Mouse (Mus musculus): ENCODE data around the gene Calcoco1. TPM values are rescaled to one million over a fixed set of nuclear protein-coding genes. Genes with fewer than 3 reads are reported as not detected.

Gene Calcoco1
- total RNA-seq, 2 experiments from 2014 or later, result 11.3 to 12.6 TPM

Other genes starting within 250 kb of the Calcoco1 start
- gene Gm10337, start 218.5 kb downstream of the Calcoco1 start, total RNA-seq (2014; fragmentation: Nextera tagmentation), result not detected in 2 replicates
- gene Gm10337, start 218.5 kb downstream of the Calcoco1 start, total RNA-seq (2017), result not detected in 2 replicates
- gene Map3k12, start 205.1 kb downstream of the Calcoco1 start, total RNA-seq (2014; fragmentation: Nextera tagmentation), result 0.39 TPM in 1 of 2 replicates, not detected in the other
- 0.14 and 0.15 TPM in 2 replicates for gene Map3k12, start 205.1 kb downstream of the Calcoco1 start, total RNA-seq (2017)
- gene Tarbp2, start 204.0 kb downstream of the Calcoco1 start, total RNA-seq (2014; fragmentation: Nextera tagmentation), result 37.4 and 40.7 TPM in 2 replicates
- gene Tarbp2, start 204.0 kb downstream of the Calcoco1 start, total RNA-seq (2017), result 17.0 and 19.7 TPM in 2 replicates
- 5.1 and 8.2 TPM in 2 replicates for gene Npff, start 197.2 kb downstream of the Calcoco1 start, total RNA-seq (2014; fragmentation: Nextera tagmentation)
- 0.89 and 3.4 TPM in 2 replicates for gene Npff, start 197.2 kb downstream of the Calcoco1 start, total RNA-seq (2017)
- gene Gm28047, start 97.1 kb downstream of the Calcoco1 start, total RNA-seq (2014; fragmentation: Nextera tagmentation), result 2.6 TPM in 1 of 2 replicates, not detected in the other
- not detected in 2 replicates for gene Gm28047, start 97.1 kb downstream of the Calcoco1 start, total RNA-seq (2017)
- 115 and 116 TPM in 2 replicates for gene Atf7, start 96.7 kb downstream of the Calcoco1 start, total RNA-seq (2014; fragmentation: Nextera tagmentation)
- 24.7 and 27.0 TPM in 2 replicates for gene Atf7, start 96.7 kb downstream of the Calcoco1 start, total RNA-seq (2017)
- gene Atp5g2, start 49.8 kb downstream of the Calcoco1 start, total RNA-seq (2014; fragmentation: Nextera tagmentation), result 135 and 168 TPM in 2 replicates
- 71.6 and 94.3 TPM in 2 replicates for gene Atp5g2, start 49.8 kb downstream of the Calcoco1 start, total RNA-seq (2017)
- gene Hoxc13, start 198.9 kb upstream of the Calcoco1 start, total RNA-seq (2014; fragmentation: Nextera tagmentation), result not detected in 2 replicates
- not detected in 2 replicates for gene Hoxc13, start 198.9 kb upstream of the Calcoco1 start, total RNA-seq (2017)
- not detected in 2 replicates for gene Hoxc12, start 214.6 kb upstream of the Calcoco1 start, total RNA-seq (2014; fragmentation: Nextera tagmentation)
- gene Hoxc12, start 214.6 kb upstream of the Calcoco1 start, total RNA-seq (2017), result not detected in 2 replicates
- gene Hoxc11, start 232.2 kb upstream of the Calcoco1 start, total RNA-seq (2014; fragmentation: Nextera tagmentation), result not detected in 2 replicates
- not detected in 2 replicates for gene Hoxc11, start 232.2 kb upstream of the Calcoco1 start, total RNA-seq (2017)
- not detected in 2 replicates for gene Hoxc10, start 244.6 kb upstream of the Calcoco1 start, total RNA-seq (2014; fragmentation: Nextera tagmentation)
- not detected in 2 replicates for gene Hoxc10, start 244.6 kb upstream of the Calcoco1 start, total RNA-seq (2017)
- not detected in 2 replicates for gene Hoxc5, start 245.3 kb upstream of the Calcoco1 start, total RNA-seq (2014; fragmentation: Nextera tagmentation)
- gene Hoxc5, start 245.3 kb upstream of the Calcoco1 start, total RNA-seq (2017), result not detected in 2 replicates